Mouse (Mus musculus) hindbrain, embryonic 10.5 days (tissue): ENCODE data around the gene Tcp10b. TPM values are rescaled to one million over a fixed set of nuclear protein-coding genes. Genes with fewer than 3 reads are reported as not detected.
A peak's percentile ranks its signal among the peaks of the same experiment; 100 is the strongest.
"Not testable (repeated sequence)": the region's sequence is repeated elsewhere in the genome, so short reads cannot be mapped to it uniquely, and the experiment has no call there.

Experiments used
- DNase-seq: peaks from one replicate; pipeline ENCODE4 v3.0.0-alpha.2; 2017; ENCODE audit warnings: low spot score
- H3K27ac ChIP-seq: fragments of 300-500 bp; sonication (generic); 2 replicates; pipeline ENCODE4 v1.5.1; 2016; ENCODE audit warnings: mild to moderate bottlenecking, moderate library complexity
- H3K27me3 ChIP-seq: fragments of 300-500 bp; sonication (generic); 2 replicates; pipeline ENCODE4 v1.6.1; 2016; ENCODE audit warnings: mild to moderate bottlenecking; ENCODE audit not compliant: poor library complexity, insufficient read depth, severe bottlenecking
- H3K36me3 ChIP-seq: fragments of 300-500 bp; sonication (generic); 2 replicates; pipeline ENCODE4 v1.6.1; 2016; ENCODE audit warnings: mild to moderate bottlenecking, moderate library complexity
- H3K4me1 ChIP-seq: fragments of 300-500 bp; sonication (generic); replicated peaks from 2 replicates; pipeline ENCODE4 v1.6.1; 2016; ENCODE audit warnings: mild to moderate bottlenecking
- H3K4me3 ChIP-seq: fragments of 300-500 bp; sonication (generic); 2 replicates; pipeline ENCODE4 v1.5.1; 2016; ENCODE audit warnings: mild to moderate bottlenecking, moderate library complexity
- H3K9me3 ChIP-seq: fragments of 300-500 bp; sonication (generic); 2 replicates; pipeline ENCODE4 v1.6.1; 2016; ENCODE audit warnings: mild to moderate bottlenecking, moderate library complexity
- WGBS: fragments of 180-500 bp; shearing (Covaris S2); methylation state at CpG from one replicate; pipeline ENCODE4 v1.1.7; 2016; 5-methylcytosine and 5-hydroxymethylcytosine counted together
- polyA plus RNA-seq: library from polyadenylated mRNA; unstranded; fragments of >200 nt; fragmentation: Nextera tagmentation; extraction: Ambion mirVana; gene quantifications from 2 replicates; pipeline ENCODE4 v1.2.1, GENCODE M21; 2016

The Tcp10b gene
- 0.08 and 0.10 TPM in 2 replicates for polyA plus RNA-seq

GRCm38 (mm10) chr17:13060804-13061203, at the start of gene Tcp10b:
Gene Tcp10b, plus strand, starts transcription at chr17:13061104.
- H3K4me1 ChIP-seq, H3K9me3 ChIP-seq, H3K4me3 ChIP-seq, H3K27me3 ChIP-seq, H3K36me3 ChIP-seq, DNase-seq, H3K27ac ChIP-seq: not testable (repeated sequence)
- 94% methylated on average over 4 of the region's 4 CpGs for WGBS

DNA sequence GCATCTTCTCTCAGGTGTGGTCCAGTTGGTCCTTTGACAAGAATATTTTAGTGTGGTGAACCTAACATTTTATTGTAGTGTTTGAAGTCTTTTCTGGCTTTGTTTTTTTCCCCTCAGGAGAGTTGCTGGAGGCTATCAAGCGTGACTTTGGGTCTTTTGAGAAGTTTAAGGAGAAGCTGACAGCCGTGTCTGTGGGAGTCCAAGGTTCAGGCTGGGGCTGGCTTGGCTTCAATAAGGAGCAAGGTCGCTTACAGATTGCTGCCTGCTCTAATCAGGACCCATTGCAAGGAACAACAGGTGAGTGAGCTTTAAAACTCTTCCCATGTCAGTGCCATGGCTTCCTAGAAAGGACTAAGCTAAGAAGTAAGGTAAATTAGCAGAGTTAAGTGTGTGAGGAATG, 47.6 kb upstream of the Tcp10b start:
- H3K4me3 ChIP-seq: no peak overlapping the region
- WGBS: 72% methylated on average over 3 of the region's 3 CpGs
- DNase-seq: no peak
- H3K9me3 ChIP-seq: no peaks in the 10 kb centered on the region
- H3K36me3 ChIP-seq: peaks cover 59% of the 10 kb centered on the region
- no peak overlapping the region for H3K27ac ChIP-seq
- H3K4me1 ChIP-seq: peaks cover 9% of the 10 kb centered on the region
- no peaks in the 10 kb centered on the region for H3K27me3 ChIP-seq

- not testable (repeated sequence) for H3K27me3 ChIP-seq, H3K36me3 ChIP-seq, H3K9me3 ChIP-seq, DNase-seq, H3K4me1 ChIP-seq, H3K27ac ChIP-seq, H3K4me3 ChIP-seq
- 82% methylated on average over 5 of the region's 12 CpGs for WGBS
Measured at GRCm38 (mm10) chr17:13036627-13037192, 24.2 kb upstream of the Tcp10b start.

DNA sequence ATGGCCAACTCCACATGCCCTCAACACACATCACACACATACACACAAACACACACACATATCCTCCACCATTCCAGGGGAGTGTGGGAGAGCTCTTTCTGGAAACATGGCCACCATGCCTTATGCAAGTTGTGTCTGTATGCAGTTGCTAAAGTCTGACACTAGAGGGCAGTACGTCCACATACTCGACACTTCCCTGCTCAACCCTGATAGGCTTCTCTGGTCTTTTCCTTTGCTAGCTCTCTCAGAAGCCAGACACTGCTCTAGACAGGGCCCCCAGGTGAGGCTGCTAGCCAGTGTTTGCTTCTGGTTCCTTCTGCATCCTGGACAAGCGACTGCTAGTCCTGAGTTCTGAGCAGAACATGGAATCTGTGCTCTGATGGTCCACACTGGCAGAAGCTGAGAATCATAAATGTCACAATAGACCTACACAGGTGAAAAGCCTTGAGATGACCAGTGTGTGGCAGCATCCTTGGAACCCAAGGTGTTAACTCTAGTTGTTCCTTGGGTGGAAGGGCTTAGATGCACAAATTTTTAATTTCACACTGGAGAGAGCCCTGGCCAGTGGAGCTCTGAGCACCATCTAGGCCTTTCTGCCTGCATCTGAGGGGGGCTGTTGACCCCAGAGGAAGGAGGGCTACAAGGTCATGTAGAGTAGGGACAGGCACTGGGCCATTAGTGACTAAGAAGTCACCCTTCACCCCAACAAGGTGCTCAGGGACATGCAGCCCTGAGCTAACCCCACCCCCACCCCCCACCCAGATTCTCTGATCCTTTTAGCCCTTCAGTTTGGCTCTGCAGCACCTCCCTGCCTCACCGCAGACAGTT, 16.8 kb upstream of the Tcp10b start:
- not testable (repeated sequence) for H3K9me3 ChIP-seq
- 7% methylated on average over 4 of the region's 4 CpGs for WGBS

GRCm38 (mm10) chr17:13052124-13052813, 8.6 kb upstream of the Tcp10b start, which contains the start of gene Gpr31b:
Gene Gpr31b, minus strand, starts transcription at chr17:13052296.
- 82% methylated on average over 2 of the region's 8 CpGs for WGBS
- H3K9me3 ChIP-seq, H3K4me1 ChIP-seq, H3K27me3 ChIP-seq, DNase-seq, H3K27ac ChIP-seq, H3K4me3 ChIP-seq, H3K36me3 ChIP-seq: not testable (repeated sequence)

More for the DNA sequence above, 16.8 kb upstream of the Tcp10b start:
- not testable (repeated sequence) for H3K27me3 ChIP-seq, H3K4me1 ChIP-seq, H3K27ac ChIP-seq, H3K36me3 ChIP-seq, H3K4me3 ChIP-seq
- DNase-seq: peak; percentile 43

DNA sequence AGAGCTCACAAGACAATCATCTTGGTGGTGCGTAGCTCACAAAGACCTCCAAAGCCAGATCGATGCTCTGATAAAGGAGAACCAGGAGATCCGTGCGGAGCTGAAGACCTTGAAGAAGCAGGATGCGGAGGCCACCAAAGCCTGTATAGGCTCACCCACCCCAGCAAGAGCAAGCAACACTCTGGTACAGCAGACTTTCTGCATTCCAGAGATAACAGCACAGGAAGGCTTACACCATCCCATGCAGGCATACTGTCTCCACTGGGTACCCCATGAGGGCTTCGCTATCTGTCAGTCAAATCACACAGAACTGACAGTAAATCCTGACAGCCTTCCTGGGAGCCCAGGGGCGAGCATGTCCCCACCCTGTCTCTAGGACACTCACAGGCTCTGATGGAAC, 2.0 kb downstream of the Tcp10b start:
- H3K27ac ChIP-seq, H3K4me1 ChIP-seq, H3K27me3 ChIP-seq, H3K36me3 ChIP-seq, DNase-seq, H3K9me3 ChIP-seq, H3K4me3 ChIP-seq: not testable (repeated sequence)
- 79% methylated on average over 7 of the region's 7 CpGs for WGBS

DNA sequence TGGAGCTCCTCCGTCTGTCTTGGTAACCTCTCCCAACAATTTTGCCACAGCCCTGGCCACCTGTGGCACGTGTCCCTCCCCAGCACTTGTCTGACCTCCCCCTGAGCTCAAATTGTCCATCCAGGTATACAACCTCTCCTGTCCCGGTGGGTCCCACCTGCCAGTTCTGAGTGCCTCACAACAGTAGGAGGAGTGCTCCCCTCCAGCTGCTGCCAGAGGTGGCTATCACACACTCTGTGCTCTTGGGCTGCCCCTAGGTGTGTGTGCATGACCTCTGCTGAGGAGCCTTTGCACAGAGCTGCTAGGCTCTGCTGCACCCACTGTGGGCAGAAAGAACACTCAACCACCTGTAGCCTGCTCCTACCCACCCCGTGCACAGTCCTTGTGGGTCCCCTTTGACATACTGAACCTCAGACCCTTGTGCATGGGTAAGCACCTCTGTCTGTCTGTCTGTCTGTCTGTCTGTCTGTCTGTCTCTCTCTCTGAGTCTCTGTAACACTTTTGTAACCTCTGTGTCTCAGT, 7.0 kb downstream of the Tcp10b start:
- not testable (repeated sequence) for H3K9me3 ChIP-seq, H3K27ac ChIP-seq, H3K4me3 ChIP-seq, DNase-seq, H3K27me3 ChIP-seq, H3K36me3 ChIP-seq, H3K4me1 ChIP-seq
- WGBS: 92% methylated on average over 1 of the region's 4 CpGs

DNA sequence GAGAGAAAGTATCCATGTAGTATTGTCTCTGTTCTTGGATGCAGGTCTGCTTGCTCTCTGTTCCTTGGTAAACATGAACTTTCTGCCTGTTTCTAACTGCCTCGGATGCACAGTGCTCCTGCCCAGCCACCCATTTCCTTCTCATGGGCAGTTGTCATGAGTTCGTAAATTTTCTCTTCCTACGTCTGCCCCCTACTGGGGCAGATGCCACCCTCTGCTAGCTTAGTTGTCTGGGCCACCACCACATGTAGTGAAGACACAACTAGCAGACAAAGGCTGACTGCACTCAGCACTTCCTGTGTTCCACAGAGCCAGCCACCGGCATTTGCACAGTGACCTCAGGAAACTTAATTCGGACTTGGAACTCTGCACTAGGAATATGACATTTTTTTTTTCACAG, 8.3 kb downstream of the Tcp10b start:
- not testable (repeated sequence) for DNase-seq, H3K36me3 ChIP-seq, H3K4me3 ChIP-seq, H3K27me3 ChIP-seq, H3K4me1 ChIP-seq, H3K9me3 ChIP-seq, H3K27ac ChIP-seq
- 71% methylated on average over 5 of the region's 5 CpGs for WGBS

DNA sequence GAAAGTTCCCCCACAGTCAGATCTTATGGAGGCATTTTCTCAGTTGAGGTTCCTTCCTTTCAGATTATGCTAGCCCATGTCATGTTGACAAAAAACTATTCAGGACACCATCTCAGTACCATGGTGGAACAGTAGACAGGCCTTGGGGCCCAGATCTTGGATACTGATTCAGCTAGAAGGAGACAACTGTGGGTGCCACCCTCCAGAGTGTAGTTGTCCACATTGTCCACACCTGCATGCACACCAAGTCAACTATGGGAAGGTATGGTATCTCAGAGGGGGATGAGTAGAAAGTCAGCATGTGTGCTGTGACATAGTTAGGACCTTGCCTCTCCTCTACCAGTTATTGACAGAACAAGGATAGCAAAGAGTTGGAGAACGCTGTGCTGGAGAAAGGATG, 30.6 kb downstream of the Tcp10b start:
- not testable (repeated sequence) for H3K27ac ChIP-seq, H3K4me1 ChIP-seq, H3K4me3 ChIP-seq, H3K36me3 ChIP-seq, H3K9me3 ChIP-seq, DNase-seq, H3K27me3 ChIP-seq
- WGBS: no CpG with 5 or more reads among the region's 1 CpGs

DNA sequence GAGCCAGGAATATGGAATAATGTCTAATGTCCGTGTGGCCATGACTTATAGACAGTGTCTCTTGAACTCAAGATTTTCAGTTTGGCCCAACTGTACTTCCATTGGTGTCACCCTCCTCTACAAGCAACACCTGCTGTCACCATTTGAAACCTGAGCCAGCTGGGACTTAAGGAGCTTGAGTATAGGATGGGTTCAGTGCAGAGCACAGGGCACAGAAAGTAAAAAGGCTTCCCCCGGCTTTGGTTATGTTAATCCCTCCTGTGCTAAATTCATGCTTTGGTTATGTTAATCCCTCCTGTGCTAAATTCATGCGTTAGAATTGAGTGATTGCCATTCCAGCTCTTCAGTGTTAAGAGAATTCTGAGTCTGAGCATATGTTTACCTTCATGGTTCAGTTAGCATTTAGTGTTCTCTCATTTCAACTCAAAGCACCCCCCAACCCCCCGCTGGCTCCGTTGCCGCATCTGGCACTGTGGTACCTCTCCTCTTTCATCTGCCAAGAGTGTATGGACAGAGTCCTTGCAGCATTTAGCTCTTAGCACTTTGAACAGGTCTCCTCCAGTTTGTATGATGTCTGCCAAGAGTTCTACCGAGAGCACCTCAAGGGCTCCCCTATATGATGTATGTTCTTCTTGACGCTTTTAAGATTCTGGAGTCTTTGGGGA, 31.3 kb downstream of the Tcp10b start:
- not testable (repeated sequence) for H3K4me1 ChIP-seq, DNase-seq, H3K9me3 ChIP-seq, H3K36me3 ChIP-seq, H3K27ac ChIP-seq, H3K4me3 ChIP-seq, H3K27me3 ChIP-seq
- WGBS: 54% methylated on average over 8 of the region's 8 CpGs

DNA sequence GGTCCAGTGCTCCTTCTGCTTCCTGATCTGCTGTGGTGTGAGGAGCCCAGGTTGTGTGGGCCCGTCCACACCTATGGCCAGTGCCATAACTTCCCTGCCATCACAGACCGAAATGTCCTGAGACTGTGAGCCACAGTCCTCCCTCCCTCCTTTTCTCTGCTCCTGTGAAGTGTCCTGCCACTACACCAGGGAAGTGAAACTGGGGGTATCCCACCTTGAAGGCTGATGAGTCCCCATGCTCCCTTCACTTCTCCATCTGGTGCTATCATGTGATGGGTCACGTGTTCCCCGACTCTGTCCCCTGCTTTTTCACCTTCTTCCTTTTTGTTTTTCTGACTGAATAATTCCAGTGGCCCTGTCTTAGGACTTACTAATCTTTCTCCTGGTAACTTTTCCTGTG, 32.1 kb downstream of the Tcp10b start:
- DNase-seq, H3K4me3 ChIP-seq, H3K27ac ChIP-seq, H3K9me3 ChIP-seq, H3K36me3 ChIP-seq, H3K27me3 ChIP-seq, H3K4me1 ChIP-seq: not testable (repeated sequence)
- 98% methylated on average over 3 of the region's 4 CpGs for WGBS

GRCm38 (mm10) chr17:13106563-13106962, 45.7 kb downstream of the Tcp10b start:
- 88% methylated on average over 5 of the region's 5 CpGs for WGBS
- not testable (repeated sequence) for H3K9me3 ChIP-seq, H3K27me3 ChIP-seq, H3K4me1 ChIP-seq, DNase-seq, H3K36me3 ChIP-seq, H3K4me3 ChIP-seq, H3K27ac ChIP-seq
